Mouse (Mus musculus) forebrain, embryonic 13.5 days (tissue): Measurements from ENCODE around the gene Srxn1. TPM values are rescaled to one million over a fixed set of nuclear protein-coding genes. Genes with fewer than 3 reads are reported as not detected.

Source experiments
- ATAC-seq: fragments of 200-750 bp; cut with Nextera tagmentation; 2 replicates; pipeline ENCODE4 v1.8.0; 2017
- H3K27ac ChIP-seq: fragments of 300-500 bp; sonication (generic); 2 replicates; pipeline ENCODE4 v1.5.1; 2015; ENCODE audit warnings: inconsistent platforms, mild to moderate bottlenecking, moderate library complexity
- H3K27me3 ChIP-seq: fragments of 300-500 bp; sonication (generic); 2 replicates; pipeline ENCODE4 v1.6.1; 2015; ENCODE audit warnings: mild to moderate bottlenecking, inconsistent platforms
- H3K36me3 ChIP-seq: fragments of 300-500 bp; sonication (generic); 2 replicates; pipeline ENCODE4 v1.6.1; 2015; ENCODE audit warnings: mild to moderate bottlenecking, inconsistent platforms; ENCODE audit not compliant: poor library complexity, severe bottlenecking
- H3K4me1 ChIP-seq: fragments of 300-500 bp; sonication (generic); 2 replicates; pipeline ENCODE4 v1.6.1; 2015; ENCODE audit warnings: inconsistent platforms
- H3K4me2 ChIP-seq: fragments of 300-500 bp; sonication (generic); 2 replicates; pipeline ENCODE4 v1.6.1; 2015; ENCODE audit warnings: inconsistent platforms, mild to moderate bottlenecking, moderate library complexity
- H3K4me3 ChIP-seq: fragments of 300-500 bp; sonication (generic); 2 replicates; pipeline ENCODE4 v1.5.1; 2015; ENCODE audit warnings: mild to moderate bottlenecking, inconsistent platforms
- H3K9ac ChIP-seq: fragments of 300-500 bp; sonication (generic); 2 replicates; pipeline ENCODE4 v1.6.1; 2015; ENCODE audit warnings: mild to moderate bottlenecking, inconsistent platforms
- H3K9me3 ChIP-seq: fragments of 300-500 bp; sonication (generic); replicated peaks from 2 replicates; pipeline ENCODE4 v1.6.1; 2016; ENCODE audit warnings: inconsistent platforms
- WGBS: fragments of 180-500 bp; shearing (Covaris S2); methylation state at CpG from one replicate; pipeline ENCODE4 v1.1.7; 2015; 5-methylcytosine and 5-hydroxymethylcytosine counted together
- polyA plus RNA-seq: library from polyadenylated mRNA; unstranded; fragments of >200 nt; fragmentation: Nextera tagmentation; extraction: Ambion mirVana; gene quantifications from 2 replicates; pipeline ENCODE4 v1.2.1, GENCODE M21; 2015

Gene Srxn1
- polyA plus RNA-seq, 1 experiment from 2014 or later: 10.3 TPM

DNA sequence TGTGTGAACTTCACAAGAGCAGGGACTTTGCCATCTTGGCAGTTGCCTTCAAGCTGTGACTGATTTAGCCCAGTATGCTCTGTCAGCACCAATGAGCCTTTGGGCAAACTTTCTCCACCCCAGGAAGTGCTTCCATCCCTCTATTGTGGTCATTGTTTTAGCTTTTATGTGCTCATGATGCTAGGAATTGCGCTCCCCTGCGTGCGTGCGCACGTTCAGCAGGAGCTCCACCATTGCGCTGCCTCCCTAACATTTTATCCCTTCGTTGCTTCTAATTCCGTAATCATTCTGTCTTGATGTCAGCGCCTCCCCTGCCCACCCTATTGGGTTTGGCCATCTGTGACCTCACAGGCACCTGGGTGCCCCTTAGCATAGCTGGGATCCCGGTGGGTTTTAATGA is 1.3 kb downstream of the Srxn1 start:
- H3K9ac ChIP-seq: no peak overlapping the region
- no peak overlapping the region for H3K4me3 ChIP-seq
- no peak overlapping the region for H3K27ac ChIP-seq
- H3K4me2 ChIP-seq: peak overlapping the region; percentile 90; the same call in 1 of the 2 replicates
- H3K36me3 ChIP-seq: no peaks in the 10 kb centered on the region
- WGBS: 95% methylated on average over 10 of the region's 10 CpGs
- ATAC-seq: no peak
- H3K9me3 ChIP-seq: no peaks in the 10 kb centered on the region
- peaks cover 2% of the 10 kb centered on the region; the same call in 1 of the 2 replicates for H3K27me3 ChIP-seq
- H3K4me1 ChIP-seq: peaks cover 24% of the 10 kb centered on the region

DNA sequence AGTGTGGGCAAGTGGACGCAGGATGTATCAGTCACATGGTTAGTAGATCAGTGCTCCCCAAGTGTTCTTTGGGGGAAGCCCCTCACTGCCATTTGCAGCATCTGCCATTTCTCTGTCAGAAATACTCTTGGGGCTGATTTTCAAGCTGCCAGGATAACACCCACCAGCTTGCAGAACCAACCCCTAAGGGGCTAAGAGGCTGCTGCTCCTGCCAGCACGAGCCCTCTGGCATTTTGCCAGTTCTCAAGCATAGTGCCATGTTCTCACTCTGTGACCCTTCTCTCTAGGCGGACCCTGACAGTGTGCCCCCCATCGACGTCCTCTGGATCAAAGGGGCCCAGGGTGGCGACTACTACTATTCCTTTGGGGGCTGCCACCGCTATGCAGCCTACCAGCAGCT is 3.4 kb downstream of the Srxn1 start:
- peak overlapping the region; percentile 40 for H3K27ac ChIP-seq

GRCm38 (mm10) chr2:152109386-152109785 is 4.1 kb downstream of the Srxn1 start:
- Histone ChIP-seq H3K4me3 (no peak overlapping the region), H3K9ac (no peak overlapping the region), H3K36me3 (no peaks in the 10 kb centered on the region), H3K27me3 (peaks cover 14% of the 10 kb centered on the region), H3K4me2 (no peak overlapping the region), H3K4me1 (peaks cover 25% of the 10 kb centered on the region), H3K27ac (no peak overlapping the region), H3K9me3 (no peaks in the 10 kb centered on the region)
- WGBS: 91% methylated on average over 5 of the region's 5 CpGs
- ATAC-seq: no peak

More for the DNA sequence above, 3.4 kb downstream of the Srxn1 start:
- ATAC-seq: no peak
- Histone ChIP-seq H3K27me3 (peaks cover 8% of the 10 kb centered on the region), H3K9ac (no peak overlapping the region), H3K4me2 (no peak overlapping the region), H3K4me3 (no peak overlapping the region), H3K9me3 (no peaks in the 10 kb centered on the region), H3K36me3 (no peaks in the 10 kb centered on the region), H3K4me1 (peaks cover 24% of the 10 kb centered on the region)
- 50% methylated on average over 7 of the region's 7 CpGs for WGBS

DNA sequence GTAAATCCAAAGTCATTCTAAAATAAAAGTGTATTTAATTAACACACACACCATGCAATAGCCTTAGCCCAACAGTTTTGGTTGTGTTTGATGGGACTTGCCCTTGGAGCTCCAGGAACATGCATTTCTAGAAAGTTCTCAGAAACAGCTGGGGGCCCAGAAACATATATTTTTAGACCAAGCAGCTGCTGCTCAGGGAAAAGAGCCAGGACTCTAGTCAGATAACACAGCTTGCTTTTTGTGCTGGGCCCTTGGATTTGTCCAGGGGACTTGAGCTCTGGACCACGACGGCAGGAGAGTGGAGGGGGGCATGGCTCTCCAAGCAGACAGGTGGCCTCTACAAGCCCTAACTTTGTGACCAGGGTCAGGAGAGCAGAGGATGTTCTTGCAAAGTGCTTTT is 6.0 kb downstream of the Srxn1 start:
- no peak for ATAC-seq
- WGBS: 79% methylated on average over 2 of the region's 2 CpGs
- H3K27ac ChIP-seq: no peak overlapping the region
- H3K9me3 ChIP-seq: no peaks in the 10 kb centered on the region
- H3K4me2 ChIP-seq: no peak overlapping the region
- no peak overlapping the region for H3K9ac ChIP-seq
- H3K4me3 ChIP-seq: no peak overlapping the region
- H3K4me1 ChIP-seq: peaks cover 21% of the 10 kb centered on the region
- H3K27me3 ChIP-seq: peaks cover 26% of the 10 kb centered on the region
- H3K36me3 ChIP-seq: no peaks in the 10 kb centered on the region

DNA sequence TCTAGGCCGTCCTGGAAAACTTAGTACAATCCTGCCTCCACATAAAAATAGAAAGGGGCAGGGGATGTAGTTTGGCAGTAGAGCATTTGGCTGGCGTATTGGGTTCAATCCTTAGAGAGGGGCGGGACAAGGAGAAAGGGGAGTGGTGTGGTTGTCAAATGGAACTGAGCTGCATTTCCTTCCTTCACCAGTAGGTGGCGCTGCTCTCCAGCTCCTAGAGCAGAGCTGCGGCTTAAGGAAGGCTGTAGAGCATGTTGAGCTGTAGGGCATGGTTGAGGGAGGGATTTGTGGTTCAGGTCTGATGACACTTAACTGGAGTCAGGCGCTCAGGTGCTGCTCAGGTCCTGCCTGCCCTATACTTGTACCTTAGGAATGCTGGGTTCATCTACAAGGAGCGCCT is 6.6 kb downstream of the Srxn1 start:
- no peaks in the 10 kb centered on the region for H3K9me3 ChIP-seq
- H3K27me3 ChIP-seq: peaks cover 24% of the 10 kb centered on the region
- no peaks in the 10 kb centered on the region for H3K36me3 ChIP-seq
- WGBS: 12% methylated on average over 7 of the region's 7 CpGs
- ATAC-seq: peak; percentile 87
- H3K9ac ChIP-seq: no peak overlapping the region
- H3K4me2 ChIP-seq: no peak overlapping the region
- peaks cover 21% of the 10 kb centered on the region for H3K4me1 ChIP-seq
- no peak overlapping the region for H3K27ac ChIP-seq
- no peak overlapping the region for H3K4me3 ChIP-seq

DNA sequence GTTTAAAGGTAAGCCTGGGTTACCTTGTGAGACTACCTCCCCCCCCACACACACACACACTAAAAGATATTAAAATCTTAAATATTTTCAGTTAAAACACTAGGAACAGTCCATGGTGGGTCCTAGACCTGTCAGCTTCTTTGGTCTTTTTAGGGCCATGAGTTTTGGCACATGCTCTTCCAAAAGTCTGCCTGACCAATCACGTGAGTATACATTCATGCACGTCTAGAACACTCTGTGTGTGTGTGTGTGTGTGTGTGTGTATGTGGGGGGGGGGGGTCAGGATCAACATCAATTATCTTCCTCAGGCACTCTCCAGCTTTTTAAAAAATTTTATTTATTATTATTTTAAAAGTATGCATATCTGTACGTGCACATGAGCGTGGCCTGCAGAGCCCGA is 7.2 kb downstream of the Srxn1 start:
- Histone ChIP-seq H3K4me2 (no peak overlapping the region), H3K9ac (no peak overlapping the region), H3K4me3 (no peak overlapping the region), H3K27me3 (peaks cover 24% of the 10 kb centered on the region), H3K9me3 (no peaks in the 10 kb centered on the region), H3K36me3 (no peaks in the 10 kb centered on the region), H3K27ac (no peak overlapping the region; the same call in 1 of the 2 replicates), H3K4me1 (peaks cover 21% of the 10 kb centered on the region)
- 86% methylated on average over 5 of the region's 5 CpGs for WGBS
- ATAC-seq: no peak

- Histone ChIP-seq H3K9me3 (no peaks in the 10 kb centered on the region), H3K9ac (no peak overlapping the region), H3K4me3 (no peak overlapping the region), H3K4me1 (peaks cover 21% of the 10 kb centered on the region), H3K36me3 (no peaks in the 10 kb centered on the region), H3K4me2 (no peak overlapping the region), H3K27me3 (peaks cover 24% of the 10 kb centered on the region), H3K27ac (no peak overlapping the region; the same call in 1 of the 2 replicates)
- WGBS: 66% methylated on average over 10 of the region's 10 CpGs
- no peak for ATAC-seq
Measured at GRCm38 (mm10) chr2:152112970-152113369, 7.7 kb downstream of the Srxn1 start.

DNA sequence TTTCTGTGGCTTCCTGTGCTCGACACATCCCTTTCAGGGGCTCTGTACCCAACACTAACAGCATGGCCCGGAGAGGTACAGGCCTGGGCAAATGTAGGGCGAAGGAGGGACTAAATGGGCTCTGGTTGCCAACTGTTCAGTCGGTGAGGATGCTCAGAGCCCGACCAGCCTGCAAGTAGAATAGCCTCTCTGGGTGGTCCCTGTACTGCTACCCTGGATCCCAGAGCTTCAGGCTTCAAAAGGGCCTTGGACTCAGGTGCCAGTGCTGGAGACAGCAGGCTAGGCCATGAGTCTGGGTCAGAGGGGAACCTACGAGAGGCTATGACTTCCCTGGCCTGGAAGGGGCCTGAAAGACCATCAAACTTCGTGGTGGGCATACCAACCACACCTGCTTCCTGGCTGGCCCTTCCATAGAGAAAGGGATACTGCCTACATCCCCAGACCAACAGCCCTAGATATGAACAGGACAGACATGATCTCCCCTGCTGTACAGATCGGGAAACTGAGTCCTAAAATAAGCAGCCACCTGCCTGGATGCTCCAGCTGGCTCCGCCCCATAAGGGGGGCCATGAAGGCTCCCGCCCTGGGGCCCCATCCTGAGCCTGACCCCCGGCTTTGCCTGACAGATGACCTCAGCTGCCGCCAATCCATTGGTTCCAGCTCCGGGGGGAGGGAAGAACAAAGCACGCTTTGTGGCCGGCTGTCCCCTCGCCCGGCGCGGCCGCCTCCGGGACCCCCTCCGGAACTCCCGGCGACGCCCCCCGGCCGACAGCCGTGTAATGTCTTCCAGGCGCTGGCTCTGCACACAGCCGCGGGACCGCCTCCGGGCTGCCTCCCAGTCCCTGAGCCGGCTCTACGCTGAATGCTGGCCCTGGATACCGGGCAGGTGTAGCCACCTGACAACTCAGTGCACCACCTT is 9.0 kb downstream of the Srxn1 start:
- 12% methylated on average over 36 of the region's 36 CpGs for WGBS
- Histone ChIP-seq H3K4me3 (peak overlapping the region; percentile 32), H3K4me2 (peak overlapping the region; percentile 66), H3K4me1 (peaks cover 10% of the 10 kb centered on the region), H3K27me3 (peaks cover 24% of the 10 kb centered on the region), H3K9ac (peak overlapping the region; percentile 67), H3K36me3 (no peaks in the 10 kb centered on the region), H3K27ac (no peak overlapping the region), H3K9me3 (no peaks in the 10 kb centered on the region)
- peak; percentile 52; the same call in 1 of the 2 replicates for ATAC-seq

DNA sequence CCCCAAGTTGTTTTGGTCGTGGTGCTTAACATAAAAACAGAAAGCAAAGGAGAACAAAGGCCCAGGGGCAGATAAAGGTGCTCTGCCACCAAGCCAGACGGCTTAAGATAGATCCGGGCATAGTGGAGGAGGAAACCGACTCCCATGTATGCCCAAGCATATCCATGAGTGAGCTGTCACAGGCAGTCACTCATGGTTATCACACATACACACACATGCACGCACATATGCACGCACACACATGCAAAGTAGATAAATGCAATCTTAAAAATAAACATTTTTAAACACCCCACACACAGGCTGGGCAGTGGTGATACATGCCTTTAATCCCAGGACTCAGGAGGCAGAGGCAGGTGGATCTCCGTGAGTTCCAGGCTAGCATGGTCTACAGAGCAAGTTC is 12.4 kb downstream of the Srxn1 start:
- no peak overlapping the region for H3K9ac ChIP-seq
- no peak overlapping the region for H3K27ac ChIP-seq
- no peak overlapping the region for H3K4me3 ChIP-seq
- H3K9me3 ChIP-seq: no peaks in the 10 kb centered on the region
- H3K4me2 ChIP-seq: no peak overlapping the region
- no peak for ATAC-seq
- H3K4me1 ChIP-seq: peaks cover 10% of the 10 kb centered on the region
- 85% methylated on average over 7 of the region's 7 CpGs for WGBS
- no peaks in the 10 kb centered on the region for H3K36me3 ChIP-seq
- peaks cover 24% of the 10 kb centered on the region for H3K27me3 ChIP-seq

GRCm38 (mm10) chr2:152119228-152119865 is 14.0 kb downstream of the Srxn1 start:
- H3K36me3 ChIP-seq: no peaks in the 10 kb centered on the region
- no peak for ATAC-seq
- H3K27me3 ChIP-seq: peaks cover 12% of the 10 kb centered on the region
- H3K4me3 ChIP-seq: no peak overlapping the region
- H3K9me3 ChIP-seq: no peaks in the 10 kb centered on the region
- H3K4me2 ChIP-seq: no peak overlapping the region
- no peak overlapping the region for H3K27ac ChIP-seq
- 67% methylated on average over 6 of the region's 6 CpGs for WGBS
- H3K4me1 ChIP-seq: peaks cover 9% of the 10 kb centered on the region
- no peak overlapping the region for H3K9ac ChIP-seq

- Histone ChIP-seq H3K4me1 (no peaks in the 10 kb centered on the region), H3K4me3 (no peak overlapping the region), H3K9me3 (no peaks in the 10 kb centered on the region), H3K27ac (no peak overlapping the region), H3K9ac (no peak overlapping the region), H3K27me3 (no peaks in the 10 kb centered on the region), H3K36me3 (no peaks in the 10 kb centered on the region), H3K4me2 (no peak overlapping the region)
- WGBS: 76% methylated on average over 9 of the region's 9 CpGs
- ATAC-seq: no peak
Measured at GRCm38 (mm10) chr2:152122896-152123295, 17.6 kb downstream of the Srxn1 start.

DNA sequence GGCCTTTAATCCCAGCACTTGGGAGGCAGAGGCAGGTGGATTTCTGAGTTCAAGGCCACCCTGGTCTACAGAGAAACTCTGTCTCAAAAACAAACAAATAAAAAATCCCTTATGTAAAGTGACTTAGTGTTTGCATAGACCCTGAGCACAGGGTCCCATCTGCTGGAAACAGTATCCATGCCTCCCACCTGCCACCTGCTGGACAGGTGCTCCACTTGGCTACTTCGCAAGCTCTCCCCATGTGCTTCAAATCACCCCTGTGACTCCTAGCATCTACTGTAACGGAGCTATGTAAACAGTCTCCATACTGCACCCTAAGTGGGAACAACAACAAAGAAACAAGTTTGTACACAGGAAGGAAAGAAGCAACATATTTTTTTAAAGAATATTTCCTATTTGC is 23.3 kb downstream of the Srxn1 start:
- Histone ChIP-seq H3K9ac (no peak overlapping the region), H3K9me3 (no peaks in the 10 kb centered on the region), H3K4me2 (no peak overlapping the region), H3K27me3 (0 out of 2 replicates have a peak, but pooled peaks cover 4% of the 10 kb centered on the region), H3K36me3 (no peaks in the 10 kb centered on the region), H3K4me1 (no peaks in the 10 kb centered on the region), H3K27ac (no peak overlapping the region), H3K4me3 (no peak overlapping the region)
- ATAC-seq: no peak
- 69% methylated on average over 2 of the region's 2 CpGs for WGBS
